Mouse (Mus musculus): ENCODE results near the gene Atpif1. TPM values are rescaled to one million over a fixed set of nuclear protein-coding genes. Genes with fewer than 3 reads are reported as not detected.
"Not testable (repeated sequence)": the region's sequence is repeated elsewhere in the genome, so short reads cannot be mapped to it uniquely, and the experiment has no call there.

Gene Atpif1
- polyA plus RNA-seq, 1 experiment from 2014 or later, result 1,514 TPM

- DNase-seq (ENCODE audit: low spot score), result no peak
- Histone ChIP-seq H3K4me1 (ENCODE audit: control insufficient read depth, insufficient read depth, low read length) (no peaks in the 10 kb centered on the region), H3K4me3 (ENCODE audit: low read depth, low read length) (no peak overlapping the region), H3K9me3 (replicated peaks; ENCODE audit: control insufficient read depth, low read length) (no peaks in the 10 kb centered on the region), H3K4me2 (ENCODE audit: low read length) (no peak overlapping the region), H3K27ac (ENCODE audit: low read depth, low read length) (no peak overlapping the region), H3K9ac (ENCODE audit: low read length) (no peak overlapping the region), H3K27me3 (replicated peaks; ENCODE audit: control insufficient read depth, insufficient read depth, low read length) (no peaks in the 10 kb centered on the region), H3K36me3 (ENCODE audit: control insufficient read depth, insufficient read depth, low read length) (no peaks in the 10 kb centered on the region)
- no peak for ATAC-seq
- 87% methylated on average over 15 of the region's 15 CpGs for WGBS
These were observed 43.0 kb downstream of the Atpif1 start for GRCm38 (mm10) chr4:132490273-132491010.

DNA sequence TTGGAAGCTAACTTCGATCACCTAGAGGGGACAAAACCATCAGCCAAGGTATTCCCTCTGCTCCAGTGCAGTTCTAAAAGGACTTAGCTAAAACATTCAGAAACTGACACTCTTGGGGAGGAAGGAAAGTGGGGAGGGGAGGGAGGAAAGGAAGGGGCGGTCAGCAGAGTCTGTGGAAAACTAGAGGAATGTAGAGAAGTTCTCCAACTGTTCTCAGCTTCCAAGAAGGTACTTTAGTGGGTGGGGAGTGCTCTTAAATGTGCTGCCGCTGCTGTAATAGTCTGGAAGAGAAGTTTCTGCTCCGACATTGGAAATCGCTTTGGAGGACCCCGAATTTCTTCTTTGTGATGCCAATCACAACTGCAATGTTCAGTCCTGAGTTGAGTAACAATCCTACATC is 44.5 kb downstream of the Atpif1 start:
- H3K4me1 ChIP-seq (ENCODE audit: control insufficient read depth, insufficient read depth, low read length), result no peaks in the 10 kb centered on the region
- 80% methylated on average over 6 of the region's 6 CpGs for WGBS
- no peak overlapping the region for H3K4me3 ChIP-seq (ENCODE audit: low read depth, low read length)
- no peak overlapping the region for H3K9ac ChIP-seq (ENCODE audit: low read length)
- no peak for DNase-seq (ENCODE audit: low spot score)
- H3K4me2 ChIP-seq (ENCODE audit: low read length), result no peak overlapping the region
- H3K27me3 ChIP-seq (replicated peaks; ENCODE audit: control insufficient read depth, insufficient read depth, low read length), result no peaks in the 10 kb centered on the region
- no peaks in the 10 kb centered on the region for H3K9me3 ChIP-seq (replicated peaks; ENCODE audit: control insufficient read depth, low read length)
- no peak for ATAC-seq
- H3K36me3 ChIP-seq (ENCODE audit: control insufficient read depth, insufficient read depth, low read length), result no peaks in the 10 kb centered on the region
- no peak overlapping the region for H3K27ac ChIP-seq (ENCODE audit: low read depth, low read length)

GRCm38 (mm10) chr4:132488521-132488920 is 44.9 kb downstream of the Atpif1 start:
- Histone ChIP-seq H3K36me3 (ENCODE audit: control insufficient read depth, insufficient read depth, low read length) (no peaks in the 10 kb centered on the region), H3K4me2 (ENCODE audit: low read length) (no peak overlapping the region)
- ATAC-seq, result no peak

GRCm38 (mm10) chr4:132484820-132485219 is 48.6 kb downstream of the Atpif1 start:
- 72% methylated on average over 5 of the region's 5 CpGs for WGBS
- no peak for ATAC-seq
- DNase-seq (ENCODE audit: low spot score), result no peak

More at GRCm38 (mm10) chr4:132488521-132488920, 44.9 kb downstream of the Atpif1 start:
- H3K9ac ChIP-seq (ENCODE audit: low read length), result no peak overlapping the region
- H3K4me1 ChIP-seq (ENCODE audit: control insufficient read depth, insufficient read depth, low read length), result no peaks in the 10 kb centered on the region
- no peak overlapping the region for H3K27ac ChIP-seq (ENCODE audit: low read depth, low read length)
- no peaks in the 10 kb centered on the region for H3K27me3 ChIP-seq (replicated peaks; ENCODE audit: control insufficient read depth, insufficient read depth, low read length)
- WGBS, result 92% methylated on average over 3 of the region's 3 CpGs
- no peaks in the 10 kb centered on the region for H3K9me3 ChIP-seq (replicated peaks; ENCODE audit: control insufficient read depth, low read length)
- H3K4me3 ChIP-seq (ENCODE audit: low read depth, low read length), result no peak overlapping the region
- no peak for DNase-seq (ENCODE audit: low spot score)

GRCm38 (mm10) chr4:132484231-132484630 is 49.2 kb downstream of the Atpif1 start:
- H3K4me1 ChIP-seq (ENCODE audit: control insufficient read depth, insufficient read depth, low read length), result no peaks in the 10 kb centered on the region
- no peak overlapping the region for H3K4me2 ChIP-seq (ENCODE audit: low read length)
- ATAC-seq (no peak), DNase-seq (ENCODE audit: low spot score) (no peak)
- WGBS, result 75% methylated on average over 4 of the region's 4 CpGs
- no peaks in the 10 kb centered on the region for H3K27me3 ChIP-seq (replicated peaks; ENCODE audit: control insufficient read depth, insufficient read depth, low read length)
- no peaks in the 10 kb centered on the region for H3K36me3 ChIP-seq (ENCODE audit: control insufficient read depth, insufficient read depth, low read length)
- H3K9me3 ChIP-seq (replicated peaks; ENCODE audit: control insufficient read depth, low read length), result no peaks in the 10 kb centered on the region
- H3K27ac ChIP-seq (ENCODE audit: low read depth, low read length), result no peak overlapping the region
- no peak overlapping the region for H3K9ac ChIP-seq (ENCODE audit: low read length)
- no peak overlapping the region for H3K4me3 ChIP-seq (ENCODE audit: low read depth, low read length)

More at GRCm38 (mm10) chr4:132484820-132485219, 48.6 kb downstream of the Atpif1 start:
- Histone ChIP-seq H3K9ac (ENCODE audit: low read length) (no peak overlapping the region), H3K27me3 (replicated peaks; ENCODE audit: control insufficient read depth, insufficient read depth, low read length) (no peaks in the 10 kb centered on the region), H3K27ac (ENCODE audit: low read depth, low read length) (no peak overlapping the region), H3K9me3 (replicated peaks; ENCODE audit: control insufficient read depth, low read length) (no peaks in the 10 kb centered on the region), H3K36me3 (ENCODE audit: control insufficient read depth, insufficient read depth, low read length) (no peaks in the 10 kb centered on the region), H3K4me3 (ENCODE audit: low read depth, low read length) (no peak overlapping the region), H3K4me1 (ENCODE audit: control insufficient read depth, insufficient read depth, low read length) (no peaks in the 10 kb centered on the region), H3K4me2 (ENCODE audit: low read length) (no peak overlapping the region)

GRCm38 (mm10) chr4:132482956-132483608 is 50.4 kb downstream of the Atpif1 start:
- no peaks in the 10 kb centered on the region for H3K36me3 ChIP-seq (ENCODE audit: control insufficient read depth, insufficient read depth, low read length)
- WGBS, result 82% methylated on average over 13 of the region's 13 CpGs
- H3K9me3 ChIP-seq (replicated peaks; ENCODE audit: control insufficient read depth, low read length), result no peaks in the 10 kb centered on the region
- no peak overlapping the region for H3K9ac ChIP-seq (ENCODE audit: low read length)
- DNase-seq (ENCODE audit: low spot score) (no peak), ATAC-seq (no peak)
- H3K27me3 ChIP-seq (replicated peaks; ENCODE audit: control insufficient read depth, insufficient read depth, low read length), result no peaks in the 10 kb centered on the region
- no peak overlapping the region for H3K27ac ChIP-seq (ENCODE audit: low read depth, low read length)
- H3K4me2 ChIP-seq (ENCODE audit: low read length), result no peak overlapping the region
- H3K4me3 ChIP-seq (ENCODE audit: low read depth, low read length), result no peak overlapping the region
- H3K4me1 ChIP-seq (ENCODE audit: control insufficient read depth, insufficient read depth, low read length), result no peaks in the 10 kb centered on the region

DNA sequence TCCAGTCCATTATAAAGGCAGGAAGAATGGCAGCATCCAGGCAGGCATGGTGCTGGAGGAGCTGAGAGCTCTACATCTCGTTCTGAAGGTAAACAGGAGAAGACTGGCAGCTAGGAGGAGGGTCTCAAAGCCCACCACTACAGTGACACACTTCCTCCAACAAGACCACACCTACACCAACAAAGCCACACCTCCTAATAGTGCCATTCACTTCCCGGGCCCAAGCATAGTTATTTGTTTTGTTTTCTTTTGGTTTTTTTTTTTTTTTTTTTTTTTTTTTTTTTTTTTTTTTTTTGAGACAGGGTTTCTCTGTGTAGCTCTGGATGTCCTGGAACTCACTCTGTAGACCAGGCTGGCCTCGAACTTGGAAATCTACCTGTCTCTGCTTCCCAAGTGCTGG is 51.4 kb downstream of the Atpif1 start:
- not testable (repeated sequence) for DNase-seq (ENCODE audit: low spot score); H3K9me3 ChIP-seq (replicated peaks; ENCODE audit: control insufficient read depth, low read length); H3K4me3 ChIP-seq (ENCODE audit: low read depth, low read length); ATAC-seq; H3K9ac ChIP-seq (ENCODE audit: low read length); H3K27me3 ChIP-seq (replicated peaks; ENCODE audit: control insufficient read depth, insufficient read depth, low read length); H3K4me2 ChIP-seq (ENCODE audit: low read length); H3K36me3 ChIP-seq (ENCODE audit: control insufficient read depth, insufficient read depth, low read length); H3K4me1 ChIP-seq (ENCODE audit: control insufficient read depth, insufficient read depth, low read length); H3K27ac ChIP-seq (ENCODE audit: low read depth, low read length)
- WGBS, result 65% methylated on average over 3 of the region's 3 CpGs

Measured in forebrain, embryonic 14.5 days (tissue).